Mouse (Mus musculus): ENCODE results near the gene Fbxo17.

Fbxo17 gene

GRCm38 (mm10) chr7:28719650-28720049, 3.0 kb downstream of the Fbxo17 start:
- DNase-seq: no peak

GRCm38 (mm10) chr7:28720753-28721537, 4.3 kb downstream of the Fbxo17 start:
- DNase-seq: no peak

- DNase-seq: no peak
Observed at GRCm38 (mm10) chr7:28722079-28722478, 5.5 kb downstream of the Fbxo17 start.

- DNase-seq: no peak
Observed at GRCm38 (mm10) chr7:28724613-28725012, 8.0 kb downstream of the Fbxo17 start.

GRCm38 (mm10) chr7:28726600-28726999, 10.0 kb downstream of the Fbxo17 start:
- peak; percentile 72 for DNase-seq

GRCm38 (mm10) chr7:28727649-28728340, 11.2 kb downstream of the Fbxo17 start:
- DNase-seq: no peak

GRCm38 (mm10) chr7:28732341-28733142, 15.9 kb downstream of the Fbxo17 start:
- DNase-seq: peak; percentile 89

GRCm38 (mm10) chr7:28733211-28733610, 16.6 kb downstream of the Fbxo17 start:
- DNase-seq: no peak

GRCm38 (mm10) chr7:28735701-28736100, 19.1 kb downstream of the Fbxo17 start:
- DNase-seq: no peak

GRCm38 (mm10) chr7:28739829-28740228, 23.2 kb downstream of the Fbxo17 start:
- DNase-seq: no peak

- no peak for DNase-seq
Observed at GRCm38 (mm10) chr7:28740949-28741348, 24.3 kb downstream of the Fbxo17 start.

- no peak for DNase-seq
Observed at GRCm38 (mm10) chr7:28741368-28741708, 24.7 kb downstream of the Fbxo17 start.

- DNase-seq: peak; percentile 93
Observed at GRCm38 (mm10) chr7:28741709-28742438, 25.3 kb downstream of the Fbxo17 start, which contains the start of the genes Mrps12 and Sars2. TSS of gene Mrps12 (minus strand) at chr7:28741820. TSS of gene Sars2 (plus strand) at chr7:28741992.

- no peak for DNase-seq
Observed at GRCm38 (mm10) chr7:28749935-28750334, 33.3 kb downstream of the Fbxo17 start.

GRCm38 (mm10) chr7:28756079-28756478, 39.5 kb downstream of the Fbxo17 start, which contains the start of gene Ccer2:
TSS of gene Ccer2 (plus strand) at chr7:28756174.
- no peak for DNase-seq

GRCm38 (mm10) chr7:28758623-28759022, 42.0 kb downstream of the Fbxo17 start:
- DNase-seq: no peak

- DNase-seq: no peak
Observed at GRCm38 (mm10) chr7:28761907-28762306, 45.3 kb downstream of the Fbxo17 start.

- no peak for DNase-seq
Observed at GRCm38 (mm10) chr7:28765211-28765610, 48.6 kb downstream of the Fbxo17 start.

GRCm38 (mm10) chr7:28766173-28766879, 49.7 kb downstream of the Fbxo17 start, which contains the start of gene Sirt2:
TSS of gene Sirt2 (plus strand) at chr7:28766735.
- peak; percentile 96 for DNase-seq

- no peak for DNase-seq
Observed at GRCm38 (mm10) chr7:28766910-28767309, 50.3 kb downstream of the Fbxo17 start.

- no peak for DNase-seq
Observed at GRCm38 (mm10) chr7:28767462-28767965, 50.9 kb downstream of the Fbxo17 start, which contains the start of gene Nfkbib. TSS of gene Nfkbib (minus strand) at chr7:28767512.

All from liver (tissue).